11 mouse cellular contexts compared by ENCODE assay signal in the genomic region with DNA sequence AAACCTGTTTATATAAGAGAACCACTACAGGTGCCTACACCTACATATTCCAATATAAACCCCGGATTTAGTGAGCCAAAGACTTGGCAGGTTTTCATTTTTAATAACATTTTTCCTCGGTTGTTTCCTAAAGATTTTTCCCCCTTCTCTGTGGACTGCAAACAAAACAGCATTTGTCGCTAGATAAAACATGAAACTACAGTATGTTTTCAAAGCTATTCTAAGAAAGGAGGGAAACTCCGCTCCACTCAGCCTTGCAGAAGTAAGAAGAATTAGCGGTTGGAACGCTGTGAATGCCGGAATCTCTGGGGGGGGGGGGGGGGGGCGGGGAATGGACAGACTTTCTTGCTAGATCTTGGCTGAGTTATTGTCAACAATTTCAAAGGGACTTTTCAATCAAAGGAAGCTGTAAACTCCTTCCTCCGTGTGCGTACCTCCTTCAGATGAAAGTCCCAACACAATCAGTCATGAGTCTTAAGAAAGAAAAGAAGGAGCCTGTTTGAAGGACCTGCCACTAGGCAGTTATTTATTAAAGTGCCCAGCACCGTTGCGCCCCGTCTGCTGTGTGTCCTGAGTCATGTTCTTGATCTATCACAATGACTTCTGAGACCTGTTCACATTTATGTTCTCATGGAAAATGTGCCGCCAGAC. TPM values are rescaled to one million over a fixed set of nuclear protein-coding genes. Genes with fewer than 3 reads are reported as not detected.
DNase-seq lines count a peak whose midpoint lies in the region; ATAC-seq and TF ChIP-seq lines count a peak whose summit lies in the region.
"Had no signal": no experiment of that assay in that cellular context is flagged by ENCODE, and none has a peak within 500 bp of the region (broad histone marks: within the 10 kb centered on the region; RNA-seq: fewer than 3 reads in every experiment).

No protein-coding gene starts in this region.

- no peaks in the 10 kb centered on the region for H3K36me3 ChIP-seq in stomach, embryonic 16.5 days (ENCODE audit: control insufficient read depth, insufficient read depth, low read length)
- no peaks in the 10 kb centered on the region for H3K36me3 ChIP-seq in hindbrain, embryonic 11.5 days (ENCODE audit: control insufficient read depth, insufficient read depth, low read length)
- H3K36me3 ChIP-seq in midbrain, postnatal 0 days (ENCODE audit: insufficient read depth, low read length), result no peaks in the 10 kb centered on the region
- H3K36me3 ChIP-seq: limb, embryonic 15.5 days had no signal

- no peak overlapping the region for H3K4me3 ChIP-seq in stomach, embryonic 16.5 days (replicated peaks; ENCODE audit: low read length)
- H3K4me3 ChIP-seq in hindbrain, embryonic 11.5 days (ENCODE audit: low read depth, low read length), result no peak overlapping the region
- H3K4me3 ChIP-seq in midbrain, postnatal 0 days (ENCODE audit: low read depth, low read length), result no peak overlapping the region
- H3K4me3 ChIP-seq: limb, embryonic 15.5 days had no signal

- no peak for ATAC-seq in stomach, embryonic 16.5 days (ENCODE audit: insufficient read depth, low FRiP score)
- ATAC-seq in hindbrain, embryonic 11.5 days (ENCODE audit: low FRiP score), result no peak
- no peak for ATAC-seq in midbrain, postnatal 0 days (ENCODE audit: low FRiP score)

- no peaks in the 10 kb centered on the region for H3K9me3 ChIP-seq in stomach, embryonic 16.5 days (replicated peaks; ENCODE audit: control insufficient read depth, low read length)
- no peaks in the 10 kb centered on the region for H3K9me3 ChIP-seq in hindbrain, embryonic 11.5 days (ENCODE audit: control insufficient read depth, low read length)
- no peaks in the 10 kb centered on the region for H3K9me3 ChIP-seq in midbrain, postnatal 0 days (ENCODE audit: low read length)
- H3K9me3 ChIP-seq: limb, embryonic 15.5 days had no signal

- no peaks in the 10 kb centered on the region for H3K27me3 ChIP-seq in stomach, embryonic 16.5 days (ENCODE audit: control insufficient read depth, insufficient read depth, low read length)
- peaks cover 25% of the 10 kb centered on the region for H3K27me3 ChIP-seq in hindbrain, embryonic 11.5 days (ENCODE audit: control insufficient read depth, insufficient read depth, low read length)
- peaks cover 4% of the 10 kb centered on the region; the same call in 1 of the 2 replicates for H3K27me3 ChIP-seq in midbrain, postnatal 0 days (ENCODE audit: insufficient read depth, low read length)

- H3K4me2 ChIP-seq in stomach, embryonic 16.5 days (ENCODE audit: low read depth, low read length), result peak overlapping the region; percentile 27; the same call in 1 of the 2 replicates
- H3K4me2 ChIP-seq in hindbrain, embryonic 11.5 days (replicated peaks; ENCODE audit: low read depth, low read length), result no peak overlapping the region
- no peak overlapping the region for H3K4me2 ChIP-seq in midbrain, postnatal 0 days (ENCODE audit: low read depth, low read length, poor library complexity, severe bottlenecking)
- H3K4me2 ChIP-seq: limb, embryonic 15.5 days had no signal

- H3K9ac ChIP-seq in stomach, embryonic 16.5 days (ENCODE audit: low read length), result no peak overlapping the region
- no peak overlapping the region for H3K9ac ChIP-seq in hindbrain, embryonic 11.5 days (ENCODE audit: low read depth, low read length)
- H3K9ac ChIP-seq in midbrain, postnatal 0 days (replicated peaks; ENCODE audit: low read length, poor library complexity, severe bottlenecking), result no peak overlapping the region
- H3K9ac ChIP-seq: limb, embryonic 15.5 days had no signal

- DNase-seq in embryo, embryonic 10 days (ENCODE audit: low spot score), result peak; percentile 42
- no peak for DNase-seq in embryo, embryonic 11 days
- peak; percentile 25 for DNase-seq in kidney, adult 11 months
- DNase-seq in kidney, postnatal 10 days, result no peak
- DNase-seq in kidney, postnatal 14 days, result peak; percentile 28
- DNase-seq in hindbrain, embryonic 11.5 days (ENCODE audit: low spot score), result no peak
- DNase-seq in midbrain, postnatal 0 days (ENCODE audit: low spot score), result no peak
- DNase-seq: cerebellum, postnatal 36 days; thymus, adult 18-20 months had no signal

- H3K4me1 ChIP-seq in stomach, embryonic 16.5 days (ENCODE audit: control insufficient read depth, insufficient read depth, low read length), result peaks cover 9% of the 10 kb centered on the region
- H3K4me1 ChIP-seq in hindbrain, embryonic 11.5 days (replicated peaks; ENCODE audit: control insufficient read depth, insufficient read depth, low read length), result no peaks in the 10 kb centered on the region
- H3K4me1 ChIP-seq in midbrain, postnatal 0 days (ENCODE audit: insufficient read depth, low read length), result no peaks in the 10 kb centered on the region

- H3K27ac ChIP-seq in stomach, embryonic 16.5 days (ENCODE audit: low read length), result peak overlapping the region; percentile 49
- H3K27ac ChIP-seq in hindbrain, embryonic 11.5 days (ENCODE audit: low read depth, low read length), result no peak overlapping the region
- no peak overlapping the region for H3K27ac ChIP-seq in midbrain, postnatal 0 days (ENCODE audit: low read depth, low read length)
- H3K27ac ChIP-seq: limb, embryonic 15.5 days had no signal

- 14% methylated on average over 14 of the region's 14 CpGs for WGBS in stomach, embryonic 16.5 days
- WGBS in hindbrain, embryonic 11.5 days, result 42% methylated on average over 14 of the region's 14 CpGs
- 21% methylated on average over 14 of the region's 14 CpGs for WGBS in midbrain, postnatal 0 days

- no peak for TF ChIP-seq CTCF in midbrain, postnatal 0 days (IDR thresholded peaks at IDR 0.05)

RNA-seq across cellular contexts. Expression of a gene that starts 3.9 kb away (rescaled TPM):
- polyA plus RNA-seq in stomach, embryonic 16.5 days (2015; fragmentation: Nextera tagmentation; extraction: Ambion mirVana), result 30.4 and 31.1 TPM in 2 replicates
- polyA plus RNA-seq in hindbrain, embryonic 11.5 days (2014; fragmentation: Nextera tagmentation; extraction: Ambion mirVana), result 18.1 and 19.1 TPM in 2 replicates
- total RNA-seq in midbrain, postnatal 0 days (2014; rRNA removed), result 18.2 and 18.7 TPM in 2 replicates
- polyA plus RNA-seq in midbrain, postnatal 0 days (2015; fragmentation: Nextera tagmentation; extraction: Ambion mirVana), result 11.0 and 11.2 TPM in 2 replicates

RNA-seq across cellular contexts. Expression of a gene that starts 59.5 kb away (rescaled TPM):
- polyA plus RNA-seq in stomach, embryonic 16.5 days (2015; fragmentation: Nextera tagmentation; extraction: Ambion mirVana), result 32.5 and 40.2 TPM in 2 replicates
- polyA plus RNA-seq in hindbrain, embryonic 11.5 days (2014; fragmentation: Nextera tagmentation; extraction: Ambion mirVana), result 49.0 and 49.3 TPM in 2 replicates
- 24.6 and 25.4 TPM in 2 replicates for total RNA-seq in midbrain, postnatal 0 days (2014; rRNA removed)
- 42.5 and 43.7 TPM in 2 replicates for polyA plus RNA-seq in midbrain, postnatal 0 days (2015; fragmentation: Nextera tagmentation; extraction: Ambion mirVana)

Comparison
In these comparisons a context has a peak if more than half of its experiments do, and no peak if none do; other contexts are left out.
1. DNase-seq: peak in embryo, embryonic 10 days (single experiment), kidney, adult 11 months (single experiment) and kidney, postnatal 14 days (single experiment); none in embryo, embryonic 11 days (single experiment), kidney, postnatal 10 days (single experiment), hindbrain, embryonic 11.5 days (single experiment) and midbrain, postnatal 0 days (single experiment).